Mouse (Mus musculus) heart, embryonic 11.5 days (tissue): ENCODE measurements around the gene Prkce. TPM values are rescaled to one million over a fixed set of nuclear protein-coding genes. Genes with fewer than 3 reads are reported as not detected.

Experiments
- ATAC-seq: fragments of 200-750 bp; cut with Nextera tagmentation; replicated peaks from 2 replicates; pipeline ENCODE4 v1.8.0; 2017; ENCODE audit warnings: moderate library complexity; ENCODE audit not compliant: insufficient number of reproducible peaks, low FRiP score, low TSS enrichment
- H3K27ac ChIP-seq: fragments of 300-500 bp; sonication (generic); 2 replicates; pipeline ENCODE4 v1.5.1; 2014; ENCODE audit warnings: mild to moderate bottlenecking, low read depth, low read length
- H3K27me3 ChIP-seq: fragments of 300-500 bp; sonication (generic); 2 replicates; pipeline ENCODE4 v1.6.1; 2014; ENCODE audit warnings: mild to moderate bottlenecking, low read length, mixed read lengths; ENCODE audit not compliant: control insufficient read depth, insufficient read depth
- H3K36me3 ChIP-seq: fragments of 300-500 bp; sonication (generic); 2 replicates; pipeline ENCODE4 v1.6.1; 2014; ENCODE audit warnings: mild to moderate bottlenecking, low read length, moderate library complexity, mixed read lengths; ENCODE audit not compliant: control insufficient read depth, insufficient read depth
- H3K4me1 ChIP-seq: fragments of 300-500 bp; sonication (generic); 2 replicates; pipeline ENCODE4 v1.6.1; 2014; ENCODE audit warnings: low read length; ENCODE audit not compliant: control insufficient read depth, insufficient read depth
- H3K4me2 ChIP-seq: fragments of 300-500 bp; sonication (generic); 2 replicates; pipeline ENCODE4 v1.6.1; 2014; ENCODE audit warnings: mild to moderate bottlenecking, moderate library complexity
- H3K4me3 ChIP-seq: fragments of 300-500 bp; sonication (generic); 2 replicates; pipeline ENCODE4 v1.5.1; 2014; ENCODE audit warnings: low read depth, low read length
- H3K9ac ChIP-seq: fragments of 300-500 bp; sonication (generic); 2 replicates; pipeline ENCODE4 v1.6.1; 2014; ENCODE audit warnings: mild to moderate bottlenecking, low read depth, low read length, moderate library complexity
- H3K9me3 ChIP-seq: fragments of 300-500 bp; sonication (generic); replicated peaks from 2 replicates; pipeline ENCODE4 v1.6.1; 2016; ENCODE audit warnings: low read length; ENCODE audit not compliant: control insufficient read depth
- WGBS: fragments of 180-500 bp; shearing (Covaris S2); extraction: QIAGEN DNeasy Blood & Tissue Kit; methylation state at CpG from one replicate; pipeline ENCODE4 v1.1.7; 2014; ENCODE audit not compliant: insufficient replicate concordance; 5-methylcytosine and 5-hydroxymethylcytosine counted together
- polyA plus RNA-seq: library from polyadenylated mRNA; unstranded; fragments of >200 nt; fragmentation: Nextera tagmentation; extraction: Ambion mirVana; gene quantifications from 2 replicates; pipeline ENCODE4 v1.2.1, GENCODE M21; 2014

The Prkce gene
- polyA plus RNA-seq, 1 experiment from 2014 or later = 12.8 TPM

DNA sequence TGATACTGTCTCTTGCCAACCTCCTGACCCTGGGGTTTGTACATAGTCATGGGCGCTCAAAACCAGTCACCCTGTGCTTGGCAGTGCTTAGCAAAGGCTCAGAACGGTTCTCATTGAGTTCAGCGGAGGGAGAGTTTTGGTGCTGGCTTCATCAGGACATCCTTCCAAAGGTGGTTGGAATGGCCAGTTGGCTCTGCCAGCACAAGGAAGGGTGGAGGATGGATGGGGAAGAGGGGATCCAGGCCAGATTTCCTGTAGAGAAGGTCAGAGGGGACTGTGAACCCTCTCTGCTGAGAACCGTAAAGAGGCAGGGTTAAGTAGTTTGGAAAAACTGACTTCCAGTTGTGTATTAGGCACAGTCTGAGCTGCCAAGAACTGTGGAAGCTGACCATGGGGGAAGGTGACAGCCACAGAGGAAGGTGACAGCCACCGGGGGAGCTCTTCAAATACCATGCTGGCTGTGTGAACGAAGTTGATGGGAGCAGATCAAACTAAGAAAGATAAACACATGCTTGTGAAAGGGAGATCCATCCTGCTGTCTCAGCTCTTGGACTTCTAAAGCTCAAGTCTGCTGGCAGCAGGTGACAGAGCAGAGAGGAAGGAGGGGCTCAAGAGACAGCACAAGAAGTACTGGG, 99.7 kb downstream of the Prkce start:
- Histone ChIP-seq H3K27me3 (no peaks in the 10 kb centered on the region), H3K4me1 (peaks cover 23% of the 10 kb centered on the region), H3K36me3 (no peaks in the 10 kb centered on the region), H3K9me3 (no peaks in the 10 kb centered on the region), H3K4me2 (no peak overlapping the region), H3K9ac (no peak overlapping the region), H3K27ac (no peak overlapping the region), H3K4me3 (no peak overlapping the region)
- WGBS = 52% methylated on average over 6 of the region's 6 CpGs
- no peak for ATAC-seq

- Histone ChIP-seq H3K9ac (no peak overlapping the region), H3K27me3 (no peaks in the 10 kb centered on the region), H3K36me3 (no peaks in the 10 kb centered on the region), H3K4me2 (no peak overlapping the region), H3K4me1 (peaks cover 41% of the 10 kb centered on the region), H3K4me3 (no peak overlapping the region), H3K9me3 (no peaks in the 10 kb centered on the region), H3K27ac (no peak overlapping the region)
- no peak for ATAC-seq
- 82% methylated on average over 8 of the region's 8 CpGs for WGBS
These were observed 102.1 kb downstream of the Prkce start for GRCm38 (mm10) chr17:86269639-86270038.

DNA sequence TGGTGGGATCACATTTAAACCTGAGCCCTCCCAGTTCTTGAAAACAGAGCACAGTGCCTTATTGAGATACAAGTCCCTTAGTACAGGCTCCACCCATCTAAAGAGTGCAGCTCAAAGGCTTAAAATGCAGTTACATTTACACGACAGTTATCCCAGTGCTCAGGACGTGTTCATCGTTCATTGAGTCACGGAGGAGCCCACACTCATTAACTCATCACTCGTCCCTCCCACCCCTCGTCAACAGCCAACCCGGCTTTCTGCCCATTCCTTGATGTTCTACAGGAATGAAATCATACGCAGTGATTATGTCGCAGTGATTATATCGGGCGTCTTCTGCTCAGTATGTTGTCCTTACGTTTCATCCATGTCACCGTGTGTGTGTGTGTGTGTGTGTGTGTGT, 102.9 kb downstream of the Prkce start:
- H3K36me3 ChIP-seq = no peaks in the 10 kb centered on the region
- H3K27me3 ChIP-seq = no peaks in the 10 kb centered on the region
- no peak overlapping the region for H3K4me3 ChIP-seq
- H3K4me1 ChIP-seq = peaks cover 41% of the 10 kb centered on the region
- H3K4me2 ChIP-seq = no peak overlapping the region
- H3K27ac ChIP-seq = no peak overlapping the region
- H3K9me3 ChIP-seq = no peaks in the 10 kb centered on the region
- WGBS = 80% methylated on average over 13 of the region's 13 CpGs
- no peak overlapping the region for H3K9ac ChIP-seq
- no peak for ATAC-seq

DNA sequence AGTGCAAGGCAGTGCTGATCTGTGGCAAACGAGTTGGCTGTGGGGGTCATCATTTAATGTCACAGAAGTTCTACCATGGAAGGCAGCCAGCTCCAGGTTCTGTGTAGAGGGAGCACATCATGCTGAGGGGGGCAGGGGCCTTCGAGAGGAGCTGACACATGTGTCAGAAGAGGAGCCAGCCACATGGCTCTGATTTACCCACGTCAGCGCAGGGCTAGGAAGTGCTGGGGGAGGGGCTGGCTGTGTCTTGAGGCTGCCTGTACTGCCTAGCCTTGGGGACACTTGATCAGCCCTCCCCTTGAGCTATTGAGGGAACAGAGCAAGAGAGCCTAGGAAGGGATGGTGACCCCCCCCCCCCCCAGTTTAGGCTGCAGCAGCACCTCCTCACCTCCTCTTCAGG, 103.7 kb downstream of the Prkce start:
- peak overlapping the region; percentile 25; the same call in 1 of the 2 replicates for H3K4me2 ChIP-seq
- no peaks in the 10 kb centered on the region for H3K9me3 ChIP-seq
- no peaks in the 10 kb centered on the region for H3K36me3 ChIP-seq
- H3K4me3 ChIP-seq = no peak overlapping the region
- H3K27me3 ChIP-seq = no peaks in the 10 kb centered on the region
- H3K4me1 ChIP-seq = peaks cover 41% of the 10 kb centered on the region
- ATAC-seq = peak; percentile 52; the same call in 1 of the 2 replicates
- H3K27ac ChIP-seq = peak overlapping the region; percentile 32; the same call in 1 of the 2 replicates
- H3K9ac ChIP-seq = no peak overlapping the region
- 14% methylated on average over 4 of the region's 4 CpGs for WGBS

DNA sequence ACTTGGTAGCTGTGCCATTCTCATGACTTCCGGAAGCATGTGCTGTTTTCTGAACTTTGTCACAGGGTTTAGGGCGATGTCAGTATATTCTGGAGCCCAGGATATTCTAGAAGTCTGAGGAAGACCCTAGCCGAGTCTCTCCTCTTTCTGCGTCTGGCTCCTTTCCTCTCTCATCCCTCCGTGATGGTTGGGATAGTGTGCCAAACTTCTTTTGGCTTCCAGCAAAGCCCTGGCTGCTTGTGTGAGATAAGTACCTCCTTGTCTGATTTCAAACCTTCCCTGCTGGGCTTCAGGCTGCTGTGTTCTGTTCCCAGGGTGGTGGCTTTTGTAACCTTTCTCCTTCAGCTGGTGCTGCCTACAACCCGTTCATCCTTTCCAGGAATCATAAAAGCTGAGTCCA, 105.4 kb downstream of the Prkce start:
- H3K4me2 ChIP-seq = no peak overlapping the region
- no peak overlapping the region for H3K4me3 ChIP-seq
- peak overlapping the region; percentile 32 for H3K27ac ChIP-seq
- no peak for ATAC-seq
- H3K9ac ChIP-seq = no peak overlapping the region
- H3K27me3 ChIP-seq = no peaks in the 10 kb centered on the region
- H3K9me3 ChIP-seq = no peaks in the 10 kb centered on the region
- peaks cover 35% of the 10 kb centered on the region for H3K4me1 ChIP-seq
- no peaks in the 10 kb centered on the region for H3K36me3 ChIP-seq
- 38% methylated on average over 6 of the region's 6 CpGs for WGBS

- H3K4me3 ChIP-seq = no peak overlapping the region
- H3K9me3 ChIP-seq = no peaks in the 10 kb centered on the region
- H3K27ac ChIP-seq = peak overlapping the region; percentile 32; the same call in 1 of the 2 replicates
- no peak overlapping the region for H3K4me2 ChIP-seq
- H3K27me3 ChIP-seq = no peaks in the 10 kb centered on the region
- ATAC-seq = no peak
- H3K36me3 ChIP-seq = no peaks in the 10 kb centered on the region
- H3K9ac ChIP-seq = no peak overlapping the region
- WGBS = 79% methylated on average over 9 of the region's 9 CpGs
- H3K4me1 ChIP-seq = peaks cover 35% of the 10 kb centered on the region
These were observed 106.2 kb downstream of the Prkce start for GRCm38 (mm10) chr17:86273566-86274349.

DNA sequence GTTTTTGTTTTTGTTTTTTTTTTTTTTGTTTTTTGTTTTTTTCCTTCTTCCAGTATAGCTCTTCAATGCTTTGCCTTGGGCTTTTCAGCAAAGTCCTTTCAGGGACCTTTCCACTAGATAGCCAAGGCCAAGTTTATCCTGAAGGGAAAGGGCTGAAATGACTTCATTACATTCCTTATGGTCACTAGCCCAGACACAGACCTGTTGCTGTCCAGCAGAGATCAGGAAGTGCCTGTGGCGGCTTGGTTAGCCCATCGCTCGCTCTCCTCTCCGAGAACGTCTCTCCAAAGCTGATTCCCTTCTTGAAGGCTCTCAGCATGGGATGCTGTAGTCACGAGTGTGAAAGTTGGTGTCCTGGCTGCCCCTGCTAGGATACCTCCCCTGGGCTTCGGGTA, 106.8 kb downstream of the Prkce start:
- WGBS = 34% methylated on average over 7 of the region's 7 CpGs
- Histone ChIP-seq H3K4me3 (no peak overlapping the region), H3K27ac (no peak overlapping the region), H3K27me3 (no peaks in the 10 kb centered on the region), H3K9ac (no peak overlapping the region), H3K4me2 (no peak overlapping the region), H3K36me3 (no peaks in the 10 kb centered on the region), H3K4me1 (peaks cover 39% of the 10 kb centered on the region), H3K9me3 (no peaks in the 10 kb centered on the region)
- no peak for ATAC-seq

DNA sequence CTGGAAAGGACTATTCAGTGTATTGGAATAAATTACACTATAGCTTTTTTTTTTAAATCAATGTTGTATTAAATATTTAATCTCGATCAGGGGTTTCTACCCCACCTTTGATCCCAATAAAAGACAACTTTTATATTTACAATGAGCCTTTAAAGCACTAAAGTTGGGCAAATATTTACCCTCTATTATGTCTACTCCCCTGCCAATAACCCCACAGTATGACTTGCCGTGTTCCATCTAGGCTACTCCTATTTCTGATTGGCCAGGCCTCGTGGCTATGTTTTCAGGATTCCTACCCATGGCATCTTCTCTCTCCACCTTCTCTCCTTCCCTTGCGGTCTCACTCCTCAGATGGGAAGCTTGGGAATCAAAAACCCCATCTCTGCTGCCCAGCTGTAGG, 108.8 kb downstream of the Prkce start:
- Histone ChIP-seq H3K4me2 (no peak overlapping the region), H3K27ac (no peak overlapping the region), H3K4me1 (peaks cover 44% of the 10 kb centered on the region), H3K9ac (no peak overlapping the region), H3K4me3 (no peak overlapping the region), H3K36me3 (no peaks in the 10 kb centered on the region), H3K27me3 (no peaks in the 10 kb centered on the region), H3K9me3 (no peaks in the 10 kb centered on the region)
- 86% methylated on average over 4 of the region's 4 CpGs for WGBS
- no peak for ATAC-seq
